Mouse (Mus musculus) forebrain, embryonic 10.5 days (tissue): ENCODE measurements around the gene Aldh5a1. TPM values are rescaled to one million over a fixed set of nuclear protein-coding genes. Genes with fewer than 3 reads are reported as not detected.
A peak's percentile ranks its signal among the peaks of the same experiment; 100 is the strongest.

ENCODE experiments used
- DNase-seq: peaks from one replicate; pipeline ENCODE4 v3.0.0-alpha.2; 2017; ENCODE audit warnings: low spot score; ENCODE audit errors: extremely low spot score
- H3K27ac ChIP-seq: fragments of 300-500 bp; sonication (generic); 2 replicates; pipeline ENCODE4 v1.5.1; 2016; ENCODE audit warnings: mild to moderate bottlenecking
- H3K27me3 ChIP-seq: fragments of 300-500 bp; sonication (generic); 2 replicates; pipeline ENCODE4 v1.6.1; 2016; ENCODE audit warnings: mild to moderate bottlenecking; ENCODE audit not compliant: poor library complexity, severe bottlenecking
- H3K36me3 ChIP-seq: fragments of 300-500 bp; sonication (generic); replicated peaks from 2 replicates; pipeline ENCODE4 v1.6.1; 2016; ENCODE audit warnings: mild to moderate bottlenecking, moderate library complexity
- H3K4me1 ChIP-seq: fragments of 300-500 bp; sonication (generic); 2 replicates; pipeline ENCODE4 v1.6.1; 2016
- H3K4me3 ChIP-seq: fragments of 300-500 bp; sonication (generic); 2 replicates; pipeline ENCODE4 v1.5.1; 2016; ENCODE audit warnings: mild to moderate bottlenecking, moderate library complexity
- H3K9me3 ChIP-seq: fragments of 300-500 bp; sonication (generic); 2 replicates; pipeline ENCODE4 v1.6.1; 2016; ENCODE audit warnings: mild to moderate bottlenecking, moderate library complexity
- WGBS: fragments of 180-500 bp; shearing (Covaris S2); methylation state at CpG from one replicate; pipeline ENCODE4 v1.1.7; 2016; 5-methylcytosine and 5-hydroxymethylcytosine counted together
- polyA plus RNA-seq: library from polyadenylated mRNA; unstranded; fragments of >200 nt; fragmentation: Nextera tagmentation; extraction: Ambion mirVana; gene quantifications from 2 replicates; pipeline ENCODE4 v1.2.1, GENCODE M21; 2016

Gene Aldh5a1
- polyA plus RNA-seq, 1 experiment from 2014 or later, result 8.5 TPM

DNA sequence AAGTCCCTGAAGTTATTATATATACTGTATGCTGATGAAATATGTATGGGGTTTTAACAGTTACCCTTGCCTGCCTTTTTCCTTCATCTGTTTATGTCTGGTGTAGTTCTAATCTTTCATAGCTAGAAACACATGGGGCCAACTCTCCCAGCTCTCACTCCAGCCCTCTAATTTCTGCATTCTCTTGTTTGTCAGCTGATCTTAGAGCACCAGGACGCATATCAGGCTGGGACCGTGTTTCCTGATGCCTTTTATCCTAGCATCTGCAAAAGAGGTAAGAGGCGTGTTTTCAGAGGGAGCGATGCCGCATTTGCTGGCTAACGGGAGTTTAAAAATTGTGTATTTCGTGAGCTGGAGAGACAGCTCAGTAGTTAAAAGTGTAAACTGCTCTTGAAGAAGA lies 15.2 kb upstream of the Aldh5a1 start:
- Histone ChIP-seq H3K36me3 (no peaks in the 10 kb centered on the region), H3K4me3 (no peak overlapping the region), H3K9me3 (no peaks in the 10 kb centered on the region), H3K27ac (no peak overlapping the region), H3K4me1 (peaks cover 2% of the 10 kb centered on the region; the same call in 1 of the 2 replicates), H3K27me3 (peaks cover 8% of the 10 kb centered on the region)
- DNase-seq, result no peak
- 89% methylated on average over 7 of the region's 7 CpGs for WGBS

DNA sequence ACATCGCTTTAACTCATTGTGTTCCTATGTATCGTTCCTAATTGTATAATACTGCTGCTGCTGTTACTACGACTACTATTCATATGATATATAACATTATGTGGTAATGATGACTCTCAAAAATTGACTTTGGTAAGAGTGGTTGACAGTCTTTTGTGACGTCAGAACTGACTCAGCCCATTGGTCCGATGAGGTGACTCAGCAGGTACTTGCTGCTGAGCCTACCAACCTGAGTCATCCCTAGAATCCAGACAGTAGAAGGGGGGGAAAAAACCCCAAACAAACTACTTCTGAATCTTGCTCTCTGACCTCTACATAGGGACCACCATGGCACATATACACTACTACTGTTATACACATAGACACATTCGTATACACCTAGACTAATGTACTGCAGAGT lies 11.4 kb upstream of the Aldh5a1 start:
- Histone ChIP-seq H3K36me3 (no peaks in the 10 kb centered on the region), H3K27ac (no peak overlapping the region), H3K9me3 (no peaks in the 10 kb centered on the region), H3K4me3 (no peak overlapping the region), H3K27me3 (no peaks in the 10 kb centered on the region), H3K4me1 (peaks cover 4% of the 10 kb centered on the region; the same call in 1 of the 2 replicates)
- WGBS, result 86% methylated on average over 6 of the region's 6 CpGs
- no peak for DNase-seq

DNA sequence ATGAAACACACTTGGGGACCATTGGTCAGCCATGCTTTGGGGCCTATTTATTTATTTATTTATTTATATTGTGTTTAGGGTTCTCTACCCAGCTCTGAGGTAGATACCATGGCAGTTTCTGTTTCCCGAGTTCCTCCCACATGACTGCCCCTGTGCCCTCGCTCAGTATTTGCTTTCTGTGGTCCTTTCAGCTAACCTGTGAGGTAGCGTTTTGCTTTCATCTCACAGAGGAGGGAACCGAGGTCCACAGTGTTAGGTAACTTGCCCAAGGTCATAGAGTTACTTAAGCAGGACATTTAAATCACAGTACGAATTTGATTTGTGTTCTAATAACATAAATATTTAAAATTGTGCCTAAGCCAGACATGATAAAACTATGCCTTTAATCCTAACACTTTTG lies 9.7 kb upstream of the Aldh5a1 start:
- Histone ChIP-seq H3K36me3 (no peaks in the 10 kb centered on the region), H3K27ac (no peak overlapping the region)
- no peak for DNase-seq

GRCm38 (mm10) chr13:24945567-24945966 lies 8.1 kb upstream of the Aldh5a1 start:
- 34% methylated on average over 4 of the region's 4 CpGs for WGBS
- DNase-seq, result no peak
- no peak overlapping the region for H3K4me3 ChIP-seq
- H3K4me1 ChIP-seq, result peaks cover 11% of the 10 kb centered on the region
- no peaks in the 10 kb centered on the region for H3K36me3 ChIP-seq
- H3K27me3 ChIP-seq, result no peaks in the 10 kb centered on the region; the same call in 1 of the 2 replicates
- no peaks in the 10 kb centered on the region for H3K9me3 ChIP-seq
- H3K27ac ChIP-seq, result no peak overlapping the region

More for the DNA sequence above, 9.7 kb upstream of the Aldh5a1 start:
- Histone ChIP-seq H3K4me1 (peaks cover 11% of the 10 kb centered on the region), H3K27me3 (no peaks in the 10 kb centered on the region; the same call in 1 of the 2 replicates), H3K9me3 (no peaks in the 10 kb centered on the region), H3K4me3 (no peak overlapping the region)
- 91% methylated on average over 5 of the region's 5 CpGs for WGBS

- no peaks in the 10 kb centered on the region for H3K9me3 ChIP-seq
- no peaks in the 10 kb centered on the region for H3K36me3 ChIP-seq
- H3K4me1 ChIP-seq, result peaks cover 11% of the 10 kb centered on the region
- DNase-seq, result no peak
- no peak overlapping the region for H3K27ac ChIP-seq
- peaks cover 4% of the 10 kb centered on the region for H3K27me3 ChIP-seq
- H3K4me3 ChIP-seq, result no peak overlapping the region
- WGBS, result 91% methylated on average over 8 of the region's 8 CpGs
These were observed 5.8 kb upstream of the Aldh5a1 start for GRCm38 (mm10) chr13:24943303-24943702.

- peaks cover 17% of the 10 kb centered on the region for H3K4me1 ChIP-seq
- no peak within 1 kb of the TSS for H3K4me3 ChIP-seq
- WGBS, result 57% methylated on average over 17 of the region's 17 CpGs
- no peaks in the 10 kb centered on the region for H3K36me3 ChIP-seq
- H3K27me3 ChIP-seq, result peaks cover 10% of the 10 kb centered on the region
- no peak within 1 kb of the TSS for H3K27ac ChIP-seq
- H3K9me3 ChIP-seq, result no peaks in the 10 kb centered on the region
- no peak for DNase-seq
These were observed 5.2 kb upstream of the Aldh5a1 start, which contains the start of gene Gpld1 for GRCm38 (mm10) chr13:24942512-24943282. Gene Gpld1 (plus strand): TSS chr13:24943152.

GRCm38 (mm10) chr13:24939472-24939871 lies 2.0 kb upstream of the Aldh5a1 start:
- Histone ChIP-seq H3K9me3 (no peaks in the 10 kb centered on the region), H3K27ac (no peak overlapping the region), H3K36me3 (peaks cover 10% of the 10 kb centered on the region), H3K4me1 (peaks cover 28% of the 10 kb centered on the region), H3K27me3 (peaks cover 10% of the 10 kb centered on the region), H3K4me3 (no peak overlapping the region)
- no peak for DNase-seq
- 87% methylated on average over 9 of the region's 9 CpGs for WGBS

DNA sequence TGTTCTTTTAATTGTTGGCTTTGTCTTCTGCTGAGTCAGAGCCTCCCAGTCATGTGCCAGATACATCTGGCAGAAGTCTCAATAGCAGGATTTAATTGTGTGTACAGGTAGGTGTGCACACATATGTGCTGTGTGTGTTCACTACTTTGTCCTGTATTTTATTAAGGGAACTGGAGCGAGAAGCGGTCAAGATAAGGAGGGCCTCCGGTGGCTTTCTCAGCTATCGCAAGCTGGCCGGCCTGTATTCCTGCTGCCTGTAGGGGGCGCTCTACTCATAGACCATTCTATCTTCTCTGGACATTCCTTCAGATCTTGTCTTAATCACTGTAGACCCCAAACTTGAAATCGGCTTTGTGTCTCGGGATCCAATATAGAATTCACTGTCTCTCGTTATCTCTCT lies 1.2 kb upstream of the Aldh5a1 start:
- Histone ChIP-seq H3K36me3 (peaks cover 13% of the 10 kb centered on the region), H3K4me1 (peaks cover 28% of the 10 kb centered on the region), H3K27me3 (peaks cover 10% of the 10 kb centered on the region), H3K9me3 (no peaks in the 10 kb centered on the region), H3K4me3 (no peak overlapping the region), H3K27ac (no peak overlapping the region)
- WGBS, result 30% methylated on average over 9 of the region's 9 CpGs
- peak; percentile 74 for DNase-seq

DNA sequence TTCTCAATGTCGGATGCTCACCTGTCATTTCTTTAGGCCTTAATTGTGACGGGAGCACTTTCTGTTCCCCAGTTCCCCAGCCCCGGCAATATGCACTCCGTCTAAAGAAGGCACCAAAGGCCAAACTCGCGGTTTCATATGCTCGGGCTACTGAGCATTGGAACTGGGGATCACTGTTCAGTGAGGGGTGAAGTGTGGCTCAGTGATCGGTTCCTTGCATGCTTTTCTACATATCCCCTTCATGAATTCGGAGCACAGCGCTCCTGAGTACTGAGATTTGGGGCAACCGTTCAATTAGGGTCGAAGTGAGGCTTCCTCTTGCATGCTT lies 342 bp upstream of the Aldh5a1 start:
- DNase-seq, result no peak
- 19% methylated on average over 12 of the region's 12 CpGs for WGBS
- Histone ChIP-seq H3K9me3 (no peaks in the 10 kb centered on the region), H3K4me1 (peaks cover 27% of the 10 kb centered on the region), H3K36me3 (peaks cover 13% of the 10 kb centered on the region), H3K27me3 (peaks cover 10% of the 10 kb centered on the region), H3K27ac (peak overlapping the region; percentile 92), H3K4me3 (peak overlapping the region; percentile 77)

- Histone ChIP-seq H3K27me3 (peaks cover 10% of the 10 kb centered on the region), H3K4me3 (peak overlapping the region; percentile 77), H3K9me3 (no peaks in the 10 kb centered on the region), H3K36me3 (peaks cover 13% of the 10 kb centered on the region), H3K27ac (peak overlapping the region; percentile 92), H3K4me1 (peaks cover 22% of the 10 kb centered on the region)
- 65% methylated on average over 5 of the region's 5 CpGs for WGBS
- DNase-seq, result no peak
These were observed 721 bp downstream of the Aldh5a1 start for GRCm38 (mm10) chr13:24936772-24937107.

GRCm38 (mm10) chr13:24933199-24933598 lies 4.3 kb downstream of the Aldh5a1 start:
- Histone ChIP-seq H3K4me3 (no peak overlapping the region), H3K36me3 (peaks cover 13% of the 10 kb centered on the region), H3K27ac (no peak overlapping the region), H3K4me1 (peaks cover 20% of the 10 kb centered on the region), H3K27me3 (peaks cover 5% of the 10 kb centered on the region), H3K9me3 (no peaks in the 10 kb centered on the region)
- no peak for DNase-seq
- 91% methylated on average over 7 of the region's 7 CpGs for WGBS

- Histone ChIP-seq H3K27me3 (no peaks in the 10 kb centered on the region), H3K9me3 (no peaks in the 10 kb centered on the region), H3K27ac (no peak overlapping the region), H3K36me3 (peaks cover 17% of the 10 kb centered on the region), H3K4me1 (no peaks in the 10 kb centered on the region), H3K4me3 (no peak overlapping the region)
- DNase-seq, result no peak
These were observed 6.9 kb downstream of the Aldh5a1 start for GRCm38 (mm10) chr13:24930591-24930990.

GRCm38 (mm10) chr13:24923991-24924390 lies 13.5 kb downstream of the Aldh5a1 start:
- no peaks in the 10 kb centered on the region for H3K27me3 ChIP-seq
- 92% methylated on average over 5 of the region's 5 CpGs for whole genome bisulfite sequencing
- no peak for DNase-seq
- peaks cover 41% of the 10 kb centered on the region for H3K36me3 ChIP-seq
- no peak overlapping the region for H3K4me3 ChIP-seq
- H3K27ac ChIP-seq, result no peak overlapping the region
- H3K9me3 ChIP-seq, result no peaks in the 10 kb centered on the region
- no peaks in the 10 kb centered on the region for H3K4me1 ChIP-seq
